Mouse (Mus musculus) bone marrow macrophage, adult 2 months (primary cell): ENCODE measurements around the gene Pi4ka. TPM values are rescaled to one million over a fixed set of nuclear protein-coding genes. Genes with fewer than 3 reads are reported as not detected.

ENCODE experiments used
- H3K27ac ChIP-seq: 2 replicates; pipeline ENCODE4 v1.5.1; 2012; ENCODE audit warnings: low read depth, low read length; ENCODE audit not compliant: insufficient read depth
- H3K4me1 ChIP-seq: 2 replicates; pipeline ENCODE4 v1.6.1; 2012; ENCODE audit warnings: low read length; ENCODE audit not compliant: control insufficient read depth, insufficient read depth
- H3K4me3 ChIP-seq: 2 replicates; pipeline ENCODE4 v1.5.1; 2012; ENCODE audit warnings: mild to moderate bottlenecking, low read length, moderate library complexity; ENCODE audit not compliant: insufficient read depth
- CTCF ChIP-seq: IDR thresholded peaks from 2 replicates; pipeline ENCODE4 v1.5.1; 2012; ENCODE audit warnings: low read depth, mild to moderate bottlenecking, low read length, moderate library complexity
- POLR2A ChIP-seq: IDR thresholded peaks from 2 replicates; pipeline ENCODE4 v1.6.1; 2012; ENCODE audit warnings: mild to moderate bottlenecking, low read depth, low read length, borderline replicate concordance
- polyA plus RNA-seq: library from polyadenylated mRNA; stranded (reverse); fragments of >200 nt; gene quantifications from 2 replicates; pipeline ENCODE4 v1.2.4, GENCODE M21; 2012; ENCODE audit not compliant: missing spikeins, insufficient read depth, insufficient read length

The Pi4ka gene
- polyA plus RNA-seq, 1 experiment: 37.1 TPM

- no peak overlapping the region for H3K27ac ChIP-seq
- TF ChIP-seq CTCF (no peak), POLR2A (no peak)
- no peak overlapping the region for H3K4me3 ChIP-seq
- H3K4me1 ChIP-seq: peaks cover 3% of the 10 kb centered on the region; the same call in 1 of the 2 replicates
These were observed 65.4 kb downstream of the Pi4ka start for GRCm38 (mm10) chr16:17340705-17341104.

- H3K4me1 ChIP-seq: peaks cover 3% of the 10 kb centered on the region; the same call in 1 of the 2 replicates
- TF ChIP-seq CTCF (no peak), POLR2A (no peak)
- H3K4me3 ChIP-seq: no peak overlapping the region
- no peak overlapping the region for H3K27ac ChIP-seq
These were observed 66.4 kb downstream of the Pi4ka start for GRCm38 (mm10) chr16:17339701-17340100.

GRCm38 (mm10) chr16:17336089-17336488 is 70.0 kb downstream of the Pi4ka start:
- no peak overlapping the region for H3K27ac ChIP-seq
- no peak overlapping the region for H3K4me3 ChIP-seq
- no peaks in the 10 kb centered on the region for H3K4me1 ChIP-seq
- TF ChIP-seq POLR2A (no peak), CTCF (no peak)

GRCm38 (mm10) chr16:17334574-17334973 is 71.5 kb downstream of the Pi4ka start:
- no peak overlapping the region for H3K27ac ChIP-seq
- TF ChIP-seq POLR2A (no peak), CTCF (no peak)
- H3K4me3 ChIP-seq: no peak overlapping the region
- no peaks in the 10 kb centered on the region for H3K4me1 ChIP-seq

- no peak for TF ChIP-seq CTCF
- TF ChIP-seq POLR2A: no peak
- Histone ChIP-seq H3K4me1 (no peaks in the 10 kb centered on the region), H3K27ac (no peak overlapping the region), H3K4me3 (no peak overlapping the region)
These were observed 74.3 kb downstream of the Pi4ka start for GRCm38 (mm10) chr16:17331855-17332254.

GRCm38 (mm10) chr16:17331116-17331515 is 75.0 kb downstream of the Pi4ka start, which contains the start of gene Serpind1:
Serpind1 (plus strand) TSS chr16:17331371.
- Histone ChIP-seq H3K4me1 (no peaks in the 10 kb centered on the region), H3K27ac (no peak within 1 kb of the TSS), H3K4me3 (no peak within 1 kb of the TSS)
- no peak for TF ChIP-seq CTCF
- TF ChIP-seq POLR2A: no peak

GRCm38 (mm10) chr16:17329848-17330570 is 76.1 kb downstream of the Pi4ka start:
- H3K27ac ChIP-seq: no peak overlapping the region
- no peaks in the 10 kb centered on the region for H3K4me1 ChIP-seq
- no peak overlapping the region for H3K4me3 ChIP-seq
- no peak for TF ChIP-seq CTCF
- TF ChIP-seq POLR2A: no peak

- Histone ChIP-seq H3K4me1 (no peaks in the 10 kb centered on the region), H3K27ac (no peak overlapping the region), H3K4me3 (no peak overlapping the region)
- TF ChIP-seq CTCF: no peak
- TF ChIP-seq POLR2A: no peak
These were observed 80.0 kb downstream of the Pi4ka start for GRCm38 (mm10) chr16:17326064-17326463.

- H3K4me3 ChIP-seq: no peak overlapping the region
- no peaks in the 10 kb centered on the region for H3K4me1 ChIP-seq
- TF ChIP-seq CTCF (no peak), POLR2A (no peak)
- no peak overlapping the region for H3K27ac ChIP-seq
These were observed 81.4 kb downstream of the Pi4ka start for GRCm38 (mm10) chr16:17324745-17325144.

GRCm38 (mm10) chr16:17321481-17321880 is 84.6 kb downstream of the Pi4ka start:
- H3K27ac ChIP-seq: no peak overlapping the region
- H3K4me1 ChIP-seq: no peaks in the 10 kb centered on the region
- H3K4me3 ChIP-seq: no peak overlapping the region
- no peak for TF ChIP-seq POLR2A
- no peak for TF ChIP-seq CTCF

GRCm38 (mm10) chr16:17316554-17316953 is 89.6 kb downstream of the Pi4ka start:
- no peak overlapping the region for H3K4me3 ChIP-seq
- no peaks in the 10 kb centered on the region for H3K4me1 ChIP-seq
- no peak for TF ChIP-seq CTCF
- no peak for TF ChIP-seq POLR2A
- H3K27ac ChIP-seq: no peak overlapping the region
